Mouse (Mus musculus) midbrain, embryonic 11.5 days (tissue): ENCODE data around the gene Tnrc18. TPM values are rescaled to one million over a fixed set of nuclear protein-coding genes. Genes with fewer than 3 reads are reported as not detected.

ENCODE experiments used
- ATAC-seq: fragments of 200-750 bp; cut with Nextera tagmentation; 2 replicates; pipeline ENCODE4 v1.8.0; 2017; ENCODE audit warnings: moderate TSS enrichment, moderate library complexity; ENCODE audit not compliant: low FRiP score
- DNase-seq: peaks from one replicate; pipeline ENCODE4 v3.0.0; 2015; ENCODE audit warnings: low spot score; ENCODE audit errors: missing footprints
- H3K27ac ChIP-seq: fragments of 300-500 bp; sonication (generic); 2 replicates; pipeline ENCODE4 v1.5.1; 2014; ENCODE audit warnings: low read depth, low read length
- H3K27me3 ChIP-seq: fragments of 300-500 bp; sonication (generic); 2 replicates; pipeline ENCODE4 v1.6.1; 2014; ENCODE audit warnings: mild to moderate bottlenecking, low read length, moderate library complexity, mixed read lengths; ENCODE audit not compliant: control insufficient read depth, insufficient read depth
- H3K36me3 ChIP-seq: fragments of 300-500 bp; sonication (generic); 2 replicates; pipeline ENCODE4 v1.6.1; 2014; ENCODE audit warnings: mild to moderate bottlenecking, low read length, moderate library complexity, mixed read lengths; ENCODE audit not compliant: control insufficient read depth, insufficient read depth
- H3K4me1 ChIP-seq: fragments of 300-500 bp; sonication (generic); 2 replicates; pipeline ENCODE4 v1.6.1; 2014; ENCODE audit warnings: low read length; ENCODE audit not compliant: control insufficient read depth, insufficient read depth
- H3K4me2 ChIP-seq: fragments of 300-500 bp; sonication (generic); 2 replicates; pipeline ENCODE4 v1.6.1; 2014; ENCODE audit warnings: mild to moderate bottlenecking, moderate library complexity
- H3K4me3 ChIP-seq: fragments of 300-500 bp; sonication (generic); 2 replicates; pipeline ENCODE4 v1.5.1; 2014; ENCODE audit warnings: low read depth, low read length
- H3K9ac ChIP-seq: fragments of 300-500 bp; sonication (generic); 2 replicates; pipeline ENCODE4 v1.6.1; 2014; ENCODE audit warnings: low read length
- H3K9me3 ChIP-seq: fragments of 300-500 bp; sonication (generic); 2 replicates; pipeline ENCODE4 v1.6.1; 2016; ENCODE audit warnings: low read length; ENCODE audit not compliant: control insufficient read depth
- WGBS: fragments of 180-500 bp; shearing (Covaris S2); extraction: QIAGEN DNeasy Blood & Tissue Kit; methylation state at CpG from one replicate; pipeline ENCODE4 v1.1.7; 2014; 5-methylcytosine and 5-hydroxymethylcytosine counted together
- polyA plus RNA-seq: library from polyadenylated mRNA; unstranded; fragments of >200 nt; fragmentation: Nextera tagmentation; extraction: Ambion mirVana; gene quantifications from 2 replicates; pipeline ENCODE4 v1.2.1, GENCODE M21; 2014

The Tnrc18 gene
- polyA plus RNA-seq, 1 experiment from 2014 or later, result 27.4 TPM

DNA sequence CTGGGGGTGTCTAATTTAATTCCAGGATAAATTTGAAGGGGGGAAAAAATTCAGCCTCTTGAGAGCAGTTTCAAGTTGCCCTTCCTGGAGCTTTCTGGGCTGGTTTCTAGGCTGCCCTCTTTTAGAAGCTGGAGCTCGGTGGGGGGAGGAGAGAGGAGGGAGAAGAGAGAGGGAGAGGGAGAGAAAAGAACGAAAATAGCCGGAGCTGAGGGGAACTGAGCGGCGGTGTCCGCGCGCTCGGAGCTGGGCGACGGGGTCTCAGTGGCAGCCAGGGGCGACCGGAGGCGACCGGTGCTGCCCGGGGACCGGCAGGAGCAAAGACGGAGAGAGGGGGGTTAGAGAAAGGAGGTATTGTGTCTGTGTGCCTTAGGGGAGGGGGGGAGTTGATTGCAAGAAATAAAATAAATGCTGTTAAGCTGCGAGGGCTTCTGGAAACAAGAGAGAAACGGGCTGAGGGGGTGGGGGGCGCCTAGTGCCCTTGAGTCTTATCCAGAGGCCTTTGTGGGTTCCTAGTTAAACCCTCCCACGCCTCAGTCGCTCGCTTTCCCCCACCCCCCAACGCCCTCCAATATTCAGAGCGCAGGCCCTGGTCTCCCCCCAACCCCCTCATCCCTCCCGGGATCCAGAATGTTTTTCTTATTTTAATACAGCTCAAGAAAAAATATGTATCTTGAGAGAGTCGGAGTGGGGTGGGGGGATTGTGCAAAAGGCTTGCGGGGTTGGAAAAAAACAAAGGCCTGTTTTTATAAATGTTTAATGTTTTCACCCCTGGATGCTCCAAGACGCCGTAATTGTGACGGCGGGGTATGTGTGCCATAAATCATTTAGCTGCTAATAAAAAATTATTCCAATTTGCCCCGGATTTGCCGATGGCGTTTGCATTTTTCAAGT lies 2.2 kb upstream of the Tnrc18 start:
- H3K9me3 ChIP-seq, result no peaks in the 10 kb centered on the region
- H3K27me3 ChIP-seq, result no peaks in the 10 kb centered on the region
- peak overlapping the region; percentile 78 for H3K4me2 ChIP-seq
- peak overlapping the region; percentile 97 for H3K4me3 ChIP-seq
- peak overlapping the region; percentile 99 for H3K9ac ChIP-seq
- peak; percentile 14 for ATAC-seq
- H3K27ac ChIP-seq, result peak overlapping the region; percentile 100
- WGBS, result under 1% methylated on average over 36 of the region's 36 CpGs
- peaks cover 27% of the 10 kb centered on the region for H3K4me1 ChIP-seq
- H3K36me3 ChIP-seq, result no peaks in the 10 kb centered on the region
- peak; percentile 98 for DNase-seq

DNA sequence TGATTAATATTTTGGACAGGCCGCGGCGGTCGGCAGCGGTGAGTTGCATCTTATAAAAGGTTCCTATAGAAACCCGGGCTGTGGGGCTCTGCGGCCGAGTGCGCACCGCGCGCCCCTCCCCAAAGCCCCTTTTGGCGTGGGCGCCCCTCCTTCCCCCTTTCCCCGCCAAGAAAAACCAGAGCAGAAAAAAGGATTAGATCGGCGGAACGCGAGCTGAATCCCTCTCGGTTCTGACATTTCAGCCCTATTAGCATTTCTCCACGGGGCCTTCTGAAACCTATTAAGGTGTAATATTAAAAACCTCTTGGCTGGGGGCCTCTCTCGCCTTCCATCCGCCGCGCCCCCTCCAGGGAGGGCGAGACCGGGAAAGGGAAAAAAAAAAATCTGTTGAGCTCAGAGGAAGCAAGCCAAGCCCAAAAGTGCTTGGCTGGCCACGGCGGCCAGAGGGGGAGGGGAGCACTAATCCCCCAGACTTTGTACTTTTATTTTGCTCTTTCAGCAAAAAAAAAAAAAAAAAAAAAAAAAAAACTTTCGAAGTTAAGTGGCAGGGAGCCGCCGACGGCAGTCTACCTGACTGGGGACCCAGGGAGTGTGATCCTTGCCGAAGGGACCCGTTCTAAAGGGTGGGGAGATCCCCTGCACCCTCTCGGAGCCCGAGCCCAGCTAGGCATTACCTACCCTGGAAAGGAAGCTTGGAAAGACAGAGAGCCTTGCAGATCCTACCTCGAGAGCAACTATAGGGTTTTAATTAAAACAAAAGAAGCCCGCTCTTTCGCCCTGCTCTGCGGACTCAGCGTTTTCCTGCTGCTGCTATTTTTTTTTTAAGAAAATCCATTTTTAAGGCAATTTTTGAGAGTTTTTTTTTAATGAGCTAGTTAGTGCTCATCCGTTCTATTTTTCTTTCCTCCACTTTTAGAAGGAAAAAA lies 1.2 kb upstream of the Tnrc18 start:
- H3K27me3 ChIP-seq, result no peaks in the 10 kb centered on the region
- ATAC-seq (peak; percentile 27), DNase-seq (peak; percentile 98)
- no peaks in the 10 kb centered on the region for H3K9me3 ChIP-seq
- WGBS, result under 1% methylated on average over 43 of the region's 43 CpGs
- peak overlapping the region; percentile 78 for H3K4me2 ChIP-seq
- H3K27ac ChIP-seq, result peak overlapping the region; percentile 100
- peak overlapping the region; percentile 99 for H3K9ac ChIP-seq
- peaks cover 20% of the 10 kb centered on the region for H3K4me1 ChIP-seq
- H3K4me3 ChIP-seq, result peak overlapping the region; percentile 97
- H3K36me3 ChIP-seq, result no peaks in the 10 kb centered on the region

- no peaks in the 10 kb centered on the region for H3K36me3 ChIP-seq
- 0% methylated on average over 60 of the region's 71 CpGs for WGBS
- H3K4me2 ChIP-seq, result peak overlapping the region; percentile 90
- no peaks in the 10 kb centered on the region for H3K9me3 ChIP-seq
- peak overlapping the region; percentile 97 for H3K4me3 ChIP-seq
- peak overlapping the region; percentile 100 for H3K27ac ChIP-seq
- H3K27me3 ChIP-seq, result no peaks in the 10 kb centered on the region
- DNase-seq (peak; percentile 98), ATAC-seq (no peak)
- H3K4me1 ChIP-seq, result peaks cover 22% of the 10 kb centered on the region
- peak overlapping the region; percentile 100 for H3K9ac ChIP-seq
Observed at GRCm38 (mm10) chr5:142816811-142817523, 495 bp downstream of the Tnrc18 start.

GRCm38 (mm10) chr5:142816031-142816810 lies 1.2 kb downstream of the Tnrc18 start:
- peak overlapping the region; percentile 100 for H3K27ac ChIP-seq
- H3K4me3 ChIP-seq, result peak overlapping the region; percentile 97
- under 1% methylated on average over 39 of the region's 39 CpGs for WGBS
- H3K4me2 ChIP-seq, result peak overlapping the region; percentile 90
- H3K9me3 ChIP-seq, result no peaks in the 10 kb centered on the region
- H3K4me1 ChIP-seq, result peaks cover 27% of the 10 kb centered on the region
- ATAC-seq (no peak), DNase-seq (peak; percentile 96)
- H3K27me3 ChIP-seq, result no peaks in the 10 kb centered on the region
- H3K9ac ChIP-seq, result peak overlapping the region; percentile 100
- H3K36me3 ChIP-seq, result no peaks in the 10 kb centered on the region

DNA sequence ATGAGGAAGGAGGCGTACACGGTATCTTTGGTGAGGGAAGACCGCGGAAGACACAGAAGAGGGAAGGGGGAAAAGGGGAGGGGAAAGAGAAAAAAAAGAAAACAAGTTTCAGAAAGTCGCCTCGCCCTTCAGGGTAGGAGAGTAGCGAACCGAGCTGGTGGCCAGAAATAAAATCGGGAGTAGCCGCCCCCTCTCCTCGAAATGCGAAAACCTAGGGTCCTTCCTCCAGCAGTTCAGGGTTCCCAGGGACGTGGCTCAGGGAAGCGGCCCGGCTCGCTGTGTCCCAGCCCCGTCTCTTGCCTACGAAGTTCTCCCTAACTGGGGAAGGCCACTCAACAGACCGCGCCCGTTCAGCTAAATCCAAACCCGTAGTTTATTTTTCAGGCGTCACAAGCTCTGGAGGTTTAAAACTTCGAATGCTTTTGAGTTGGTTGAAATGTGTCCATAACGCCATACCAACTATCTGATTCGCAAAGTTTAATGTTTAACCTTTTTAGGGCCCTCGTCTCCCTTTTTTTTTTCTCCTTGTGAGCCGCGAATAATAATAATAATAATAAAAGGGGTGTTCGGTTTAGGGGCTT lies 2.0 kb downstream of the Tnrc18 start:
- ATAC-seq (no peak), DNase-seq (no peak)
- Histone ChIP-seq H3K4me1 (peaks cover 34% of the 10 kb centered on the region), H3K9me3 (no peaks in the 10 kb centered on the region), H3K9ac (peak overlapping the region; percentile 100), H3K27ac (peak overlapping the region; percentile 100), H3K4me3 (peak overlapping the region; percentile 97), H3K27me3 (no peaks in the 10 kb centered on the region), H3K36me3 (no peaks in the 10 kb centered on the region), H3K4me2 (peak overlapping the region; percentile 90)
- WGBS, result under 1% methylated on average over 30 of the region's 30 CpGs

DNA sequence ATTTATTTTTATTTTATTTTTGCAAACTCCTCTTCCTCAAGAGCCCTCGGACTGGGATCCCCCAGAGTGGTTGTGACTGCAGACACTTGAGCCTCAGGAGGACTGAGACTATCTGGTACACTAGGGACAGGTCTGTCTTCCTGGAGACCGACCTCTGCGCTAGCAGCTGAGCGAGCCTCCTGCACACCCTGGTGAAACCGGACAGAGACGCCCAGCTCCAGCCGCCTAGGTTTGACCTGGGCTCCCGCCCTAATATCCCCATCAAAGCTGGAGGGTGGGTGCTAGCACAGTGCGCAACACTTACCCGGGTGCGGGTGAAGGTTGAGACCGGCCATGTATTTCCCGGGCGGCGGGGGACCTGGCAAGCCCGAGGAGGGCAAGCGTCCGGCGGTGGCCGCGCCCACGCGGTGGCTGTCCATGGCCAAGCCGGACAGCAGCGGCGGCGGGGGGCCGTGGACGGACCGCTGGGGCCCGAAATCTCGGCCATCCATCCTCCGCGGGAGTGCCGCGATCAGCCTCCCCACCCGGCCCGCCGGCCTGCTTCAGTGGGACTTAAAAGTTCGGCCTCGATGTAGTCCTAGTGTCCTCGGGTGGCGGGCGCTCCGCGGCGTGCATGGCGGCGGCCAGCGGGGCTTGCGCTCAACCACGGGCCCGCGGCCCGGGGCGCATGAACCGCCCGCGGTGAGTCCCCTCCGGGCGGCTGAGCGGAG lies 2.6 kb downstream of the Tnrc18 start:
- peak overlapping the region; percentile 100 for H3K9ac ChIP-seq
- H3K4me2 ChIP-seq, result peak overlapping the region; percentile 90
- DNase-seq (peak; percentile 97), ATAC-seq (no peak)
- H3K4me1 ChIP-seq, result peaks cover 39% of the 10 kb centered on the region
- no peaks in the 10 kb centered on the region for H3K9me3 ChIP-seq
- no peaks in the 10 kb centered on the region for H3K27me3 ChIP-seq
- no peaks in the 10 kb centered on the region for H3K36me3 ChIP-seq
- WGBS, result under 1% methylated on average over 61 of the region's 62 CpGs
- peak overlapping the region; percentile 100 for H3K27ac ChIP-seq
- H3K4me3 ChIP-seq, result peak overlapping the region; percentile 97

- ATAC-seq (no peak), DNase-seq (peak; percentile 96)
- Histone ChIP-seq H3K4me1 (peaks cover 39% of the 10 kb centered on the region), H3K27me3 (no peaks in the 10 kb centered on the region), H3K36me3 (0 out of 2 replicates have a peak, but pooled peaks cover under 1% of the 10 kb centered on the region), H3K9me3 (no peaks in the 10 kb centered on the region), H3K27ac (peak overlapping the region; percentile 100), H3K4me3 (peak overlapping the region; percentile 97), H3K4me2 (peak overlapping the region; percentile 90), H3K9ac (peak overlapping the region; percentile 100)
- WGBS, result under 1% methylated on average over 22 of the region's 22 CpGs
Observed at GRCm38 (mm10) chr5:142814161-142814651, 3.3 kb downstream of the Tnrc18 start.
